Mouse (Mus musculus) intestine, embryonic 15.5 days (tissue): ENCODE results near the gene Sohlh1. TPM values are rescaled to one million over a fixed set of nuclear protein-coding genes. Genes with fewer than 3 reads are reported as not detected.

Experiments used
- ATAC-seq: fragments of 200-750 bp; cut with Nextera tagmentation; 2 replicates; pipeline ENCODE4 v1.8.0; 2017; ENCODE audit warnings: moderate TSS enrichment, moderate library complexity
- H3K27ac ChIP-seq: fragments of 300-500 bp; sonication (generic); 2 replicates; pipeline ENCODE4 v1.5.1; 2015; ENCODE audit warnings: mild to moderate bottlenecking, inconsistent platforms
- H3K27me3 ChIP-seq: fragments of 300-500 bp; sonication (generic); replicated peaks from 2 replicates; pipeline ENCODE4 v1.6.1; 2015; ENCODE audit warnings: inconsistent platforms
- H3K36me3 ChIP-seq: fragments of 300-500 bp; sonication (generic); 2 replicates; pipeline ENCODE4 v1.6.1; 2015; ENCODE audit warnings: inconsistent platforms
- H3K4me1 ChIP-seq: fragments of 300-500 bp; sonication (generic); replicated peaks from 2 replicates; pipeline ENCODE4 v1.6.1; 2015; ENCODE audit warnings: inconsistent platforms
- H3K4me2 ChIP-seq: fragments of 300-500 bp; sonication (generic); replicated peaks from 2 replicates; pipeline ENCODE4 v1.6.1; 2015; ENCODE audit warnings: mild to moderate bottlenecking, inconsistent platforms
- H3K4me3 ChIP-seq: fragments of 300-500 bp; sonication (generic); replicated peaks from 2 replicates; pipeline ENCODE4 v1.5.1; 2015; ENCODE audit warnings: inconsistent platforms
- H3K9ac ChIP-seq: fragments of 300-500 bp; sonication (generic); 2 replicates; pipeline ENCODE4 v1.6.1; 2015; ENCODE audit warnings: inconsistent platforms
- H3K9me3 ChIP-seq: fragments of 300-500 bp; sonication (generic); 2 replicates; pipeline ENCODE4 v1.6.1; 2016; ENCODE audit warnings: inconsistent platforms
- WGBS: fragments of 180-500 bp; shearing (Covaris S2); methylation state at CpG from one replicate; pipeline ENCODE4 v1.1.7; 2015; 5-methylcytosine and 5-hydroxymethylcytosine counted together
- polyA plus RNA-seq: library from polyadenylated mRNA; unstranded; fragments of >200 nt; fragmentation: Nextera tagmentation; extraction: Ambion mirVana; gene quantifications from 2 replicates; pipeline ENCODE4 v1.2.1, GENCODE M21; 2015

Gene Sohlh1
- polyA plus RNA-seq, 1 experiment from 2014 or later: not detected

- Histone ChIP-seq H3K4me3 (peak within 1 kb of the TSS; percentile 48), H3K9me3 (no peaks in the 10 kb centered on the region), H3K27me3 (peaks cover 23% of the 10 kb centered on the region), H3K4me1 (peaks cover 13% of the 10 kb centered on the region), H3K27ac (no peak within 1 kb of the TSS), H3K36me3 (no peaks in the 10 kb centered on the region), H3K9ac (no peak within 1 kb of the TSS), H3K4me2 (peak within 1 kb of the TSS; percentile 97)
- ATAC-seq: peak; percentile 53; the same call in 1 of the 2 replicates
- under 1% methylated on average over 52 of the region's 53 CpGs for WGBS
Observed at GRCm38 (mm10) chr2:25863337-25864131, 16.5 kb upstream of the Sohlh1 start, which contains the start of gene Kcnt1. Gene Kcnt1 (plus strand): TSS chr2:25863734.

- no peak overlapping the region for H3K4me3 ChIP-seq
- no peak for ATAC-seq
- no peak overlapping the region for H3K27ac ChIP-seq
- H3K9me3 ChIP-seq: no peaks in the 10 kb centered on the region
- H3K9ac ChIP-seq: no peak overlapping the region
- H3K36me3 ChIP-seq: no peaks in the 10 kb centered on the region
- peaks cover 13% of the 10 kb centered on the region for H3K4me1 ChIP-seq
- peaks cover 23% of the 10 kb centered on the region for H3K27me3 ChIP-seq
- H3K4me2 ChIP-seq: peak overlapping the region; percentile 97
- 55% methylated on average over 5 of the region's 5 CpGs for WGBS
Observed at GRCm38 (mm10) chr2:25862696-25863270, 15.7 kb upstream of the Sohlh1 start.

GRCm38 (mm10) chr2:25862038-25862437 is 15.0 kb upstream of the Sohlh1 start:
- H3K27ac ChIP-seq: no peak overlapping the region
- WGBS: 73% methylated on average over 2 of the region's 2 CpGs
- H3K27me3 ChIP-seq: peaks cover 20% of the 10 kb centered on the region
- H3K4me2 ChIP-seq: no peak overlapping the region
- H3K9me3 ChIP-seq: no peaks in the 10 kb centered on the region
- no peak for ATAC-seq
- peaks cover 13% of the 10 kb centered on the region for H3K4me1 ChIP-seq
- no peak overlapping the region for H3K4me3 ChIP-seq
- no peaks in the 10 kb centered on the region for H3K36me3 ChIP-seq
- H3K9ac ChIP-seq: no peak overlapping the region

GRCm38 (mm10) chr2:25859891-25860290 is 12.8 kb upstream of the Sohlh1 start:
- no peaks in the 10 kb centered on the region for H3K9me3 ChIP-seq
- WGBS: 87% methylated on average over 3 of the region's 3 CpGs
- H3K27me3 ChIP-seq: peaks cover 14% of the 10 kb centered on the region
- H3K9ac ChIP-seq: no peak overlapping the region
- H3K27ac ChIP-seq: no peak overlapping the region
- no peaks in the 10 kb centered on the region for H3K36me3 ChIP-seq
- H3K4me3 ChIP-seq: no peak overlapping the region
- peaks cover 13% of the 10 kb centered on the region for H3K4me1 ChIP-seq
- ATAC-seq: no peak
- no peak overlapping the region for H3K4me2 ChIP-seq

GRCm38 (mm10) chr2:25853998-25854397 is 7.0 kb upstream of the Sohlh1 start:
- Histone ChIP-seq H3K36me3 (no peaks in the 10 kb centered on the region), H3K9ac (no peak overlapping the region), H3K4me1 (no peaks in the 10 kb centered on the region), H3K27me3 (no peaks in the 10 kb centered on the region), H3K4me3 (no peak overlapping the region), H3K9me3 (no peaks in the 10 kb centered on the region), H3K4me2 (no peak overlapping the region), H3K27ac (no peak overlapping the region)
- WGBS: 69% methylated on average over 5 of the region's 5 CpGs
- ATAC-seq: no peak

- Histone ChIP-seq H3K9me3 (no peaks in the 10 kb centered on the region), H3K36me3 (no peaks in the 10 kb centered on the region), H3K4me2 (no peak overlapping the region), H3K4me3 (no peak overlapping the region), H3K27ac (no peak overlapping the region), H3K27me3 (no peaks in the 10 kb centered on the region), H3K4me1 (no peaks in the 10 kb centered on the region), H3K9ac (no peak overlapping the region)
- 33% methylated on average over 3 of the region's 3 CpGs for WGBS
- ATAC-seq: no peak
Observed at GRCm38 (mm10) chr2:25852626-25853025, 5.6 kb upstream of the Sohlh1 start.

GRCm38 (mm10) chr2:25850330-25850729 is 3.3 kb upstream of the Sohlh1 start:
- no peak for ATAC-seq
- no peaks in the 10 kb centered on the region for H3K36me3 ChIP-seq
- no peak overlapping the region for H3K27ac ChIP-seq
- no peaks in the 10 kb centered on the region for H3K9me3 ChIP-seq
- H3K9ac ChIP-seq: no peak overlapping the region
- H3K27me3 ChIP-seq: no peaks in the 10 kb centered on the region
- H3K4me3 ChIP-seq: no peak overlapping the region
- no peak overlapping the region for H3K4me2 ChIP-seq
- WGBS: 14% methylated on average over 4 of the region's 4 CpGs
- no peaks in the 10 kb centered on the region for H3K4me1 ChIP-seq

GRCm38 (mm10) chr2:25846516-25846915 is 532 bp downstream of the Sohlh1 start:
- ATAC-seq: no peak
- H3K9me3 ChIP-seq: no peaks in the 10 kb centered on the region
- H3K4me1 ChIP-seq: no peaks in the 10 kb centered on the region
- H3K4me2 ChIP-seq: no peak overlapping the region
- no peaks in the 10 kb centered on the region for H3K36me3 ChIP-seq
- no peaks in the 10 kb centered on the region for H3K27me3 ChIP-seq
- WGBS: 77% methylated on average over 8 of the region's 8 CpGs
- H3K4me3 ChIP-seq: no peak overlapping the region
- no peak overlapping the region for H3K9ac ChIP-seq
- H3K27ac ChIP-seq: no peak overlapping the region

GRCm38 (mm10) chr2:25844097-25844496 is 3.0 kb downstream of the Sohlh1 start:
- H3K27ac ChIP-seq: no peak overlapping the region
- H3K27me3 ChIP-seq: no peaks in the 10 kb centered on the region
- H3K4me1 ChIP-seq: no peaks in the 10 kb centered on the region
- WGBS: 88% methylated on average over 3 of the region's 3 CpGs
- H3K36me3 ChIP-seq: no peaks in the 10 kb centered on the region
- no peak overlapping the region for H3K4me3 ChIP-seq
- H3K4me2 ChIP-seq: no peak overlapping the region
- H3K9ac ChIP-seq: no peak overlapping the region
- ATAC-seq: no peak
- no peaks in the 10 kb centered on the region for H3K9me3 ChIP-seq

- Histone ChIP-seq H3K4me3 (no peak overlapping the region), H3K36me3 (no peaks in the 10 kb centered on the region), H3K4me1 (no peaks in the 10 kb centered on the region), H3K9me3 (no peaks in the 10 kb centered on the region), H3K4me2 (no peak overlapping the region), H3K9ac (no peak overlapping the region), H3K27me3 (no peaks in the 10 kb centered on the region), H3K27ac (no peak overlapping the region)
- ATAC-seq: no peak
- WGBS: 84% methylated on average over 1 of the region's 1 CpGs
Observed at GRCm38 (mm10) chr2:25842758-25843157, 4.3 kb downstream of the Sohlh1 start.

GRCm38 (mm10) chr2:25842161-25842560 is 4.9 kb downstream of the Sohlh1 start:
- no peak overlapping the region for H3K4me3 ChIP-seq
- no peak overlapping the region for H3K27ac ChIP-seq
- 59% methylated on average over 4 of the region's 4 CpGs for WGBS

GRCm38 (mm10) chr2:25836291-25836690 is 10.8 kb downstream of the Sohlh1 start:
- 39% methylated on average over 5 of the region's 5 CpGs for WGBS
- H3K4me1 ChIP-seq: no peaks in the 10 kb centered on the region
- H3K4me2 ChIP-seq: no peak overlapping the region
- no peaks in the 10 kb centered on the region for H3K9me3 ChIP-seq
- no peaks in the 10 kb centered on the region for H3K36me3 ChIP-seq
- H3K9ac ChIP-seq: no peak overlapping the region
- ATAC-seq: peak; percentile 82
- no peak overlapping the region for H3K27ac ChIP-seq
- no peak overlapping the region for H3K4me3 ChIP-seq
- H3K27me3 ChIP-seq: 0 out of 2 replicates have a peak, but pooled peaks cover 2% of the 10 kb centered on the region

More at GRCm38 (mm10) chr2:25842161-25842560, 4.9 kb downstream of the Sohlh1 start:
- ATAC-seq: no peak
- Histone ChIP-seq H3K4me2 (no peak overlapping the region), H3K9me3 (no peaks in the 10 kb centered on the region), H3K9ac (no peak overlapping the region), H3K27me3 (no peaks in the 10 kb centered on the region), H3K36me3 (no peaks in the 10 kb centered on the region), H3K4me1 (no peaks in the 10 kb centered on the region)

- H3K27ac ChIP-seq: no peak overlapping the region
- 66% methylated on average over 3 of the region's 3 CpGs for WGBS
- no peak overlapping the region for H3K9ac ChIP-seq
- no peak for ATAC-seq
- H3K27me3 ChIP-seq: 0 out of 2 replicates have a peak, but pooled peaks cover 1% of the 10 kb centered on the region
- no peak overlapping the region for H3K4me3 ChIP-seq
- H3K4me1 ChIP-seq: no peaks in the 10 kb centered on the region
- no peak overlapping the region for H3K4me2 ChIP-seq
- H3K9me3 ChIP-seq: no peaks in the 10 kb centered on the region
- no peaks in the 10 kb centered on the region for H3K36me3 ChIP-seq
Observed at GRCm38 (mm10) chr2:25830786-25831185, 16.3 kb downstream of the Sohlh1 start.
